Mouse (Mus musculus) testis, adult 2 months (tissue): ENCODE measurements around the gene Zc3h8.

ENCODE experiments used
- CTCF ChIP-seq: fragments of 200-500 bp; IDR thresholded peaks from 2 replicates; pipeline ENCODE4 v1.5.1; 2012; ENCODE audit warnings: low read depth, mild to moderate bottlenecking, inconsistent platforms, low read length, moderate library complexity; ENCODE audit not compliant: control insufficient read depth, insufficient read depth, insufficient replicate concordance
- POLR2A ChIP-seq: fragments of 200-500 bp; IDR thresholded peaks from 2 replicates; pipeline ENCODE4 v1.6.1; 2012; ENCODE audit warnings: low read depth, mild to moderate bottlenecking, inconsistent platforms, low read length, moderate library complexity; ENCODE audit not compliant: control insufficient read depth

GRCm38 (mm10) chr2:128936256-128936655 is 7.6 kb downstream of the Zc3h8 start:
- TF ChIP-seq CTCF, result no peak
- TF ChIP-seq POLR2A, result no peak
